Mouse (Mus musculus) heart, adult 2 months (tissue): Measurements from ENCODE around the gene Cfh. TPM values are rescaled to one million over a fixed set of nuclear protein-coding genes. Genes with fewer than 3 reads are reported as not detected.
"Not testable (repeated sequence)": the region's sequence is repeated elsewhere in the genome, so short reads cannot be mapped to it uniquely, and the experiment has no call there.

Source experiments
- DNase-seq, 2 experiments: peaks; one replicate each; pipeline ENCODE4 v3.0.0; 2021
- H3K27ac ChIP-seq: fragments of 200-600 bp; 2 replicates; pipeline ENCODE4 v1.8.1; 2022
- H3K27me3 ChIP-seq: fragments of 200-500 bp; 2 replicates; pipeline ENCODE4 v1.6.1; 2012; ENCODE audit warnings: mild to moderate bottlenecking, low read length, inconsistent platforms, mixed read lengths; ENCODE audit not compliant: control insufficient read depth, insufficient read depth
- H3K36me3 ChIP-seq: fragments of 200-500 bp; 2 replicates; pipeline ENCODE4 v1.6.1; 2012; ENCODE audit warnings: low read length, inconsistent platforms; ENCODE audit not compliant: control insufficient read depth, insufficient read depth
- H3K4me1 ChIP-seq: fragments of 200-500 bp; 2 replicates; pipeline ENCODE4 v1.6.1; 2011; ENCODE audit warnings: low read length; ENCODE audit not compliant: control insufficient read depth, insufficient read depth
- H3K4me3 ChIP-seq: fragments of 200-600 bp; 2 replicates; pipeline ENCODE4 v1.8.1; 2022
- H3K79me2 ChIP-seq: fragments of 200-500 bp; replicated peaks from 2 replicates; pipeline ENCODE4 v1.6.1; 2012; ENCODE audit warnings: mild to moderate bottlenecking, inconsistent platforms, low read length, moderate library complexity, mixed read lengths; ENCODE audit not compliant: control insufficient read depth, insufficient read depth
- H3K9ac ChIP-seq: fragments of 200-500 bp; 2 replicates; pipeline ENCODE4 v1.6.1; 2012; ENCODE audit warnings: low read depth, mild to moderate bottlenecking, control low read depth, inconsistent platforms, low read length, mixed read lengths
- CTCF ChIP-seq: fragments of 200-600 bp; IDR thresholded peaks from 2 replicates; pipeline ENCODE4 v1.8.1; 2022; ENCODE audit warnings: antibody characterized with exemption, mild to moderate bottlenecking, moderate library complexity
- EP300 ChIP-seq: fragments of 200-500 bp; IDR thresholded peaks from 2 replicates; pipeline ENCODE4 v1.6.1; 2011; ENCODE audit warnings: low read depth, low read length, control low read depth; ENCODE audit not compliant: insufficient read depth
- POLR2A ChIP-seq: fragments of 200-500 bp; IDR thresholded peaks from 2 replicates; pipeline ENCODE4 v1.6.1; 2011; ENCODE audit warnings: mild to moderate bottlenecking, low read depth, low read length, control low read depth; ENCODE audit not compliant: insufficient read depth
- WGBS: fragments of 180-500 bp; shearing (Covaris S2); methylation state at CpG from one replicate; pipeline ENCODE4 v1.1.7; 2018; 5-methylcytosine and 5-hydroxymethylcytosine counted together
- intact Hi-C: fragments of 180-260 bp; cut with DNase I; formaldehyde crosslinking; loops from one replicate; pipeline ENCODE4 v1.15.1; 2025
- long read RNA-seq: library from polyadenylated mRNA; stranded (forward); transcript quantifications from one replicate; pipeline ENCODE4 v2.0.0, GENCODE M21; 2021
- polyA plus RNA-seq: library from polyadenylated mRNA; depleted of rRNA; stranded (reverse); fragments of >200 nt; gene quantifications from 2 replicates; pipeline ENCODE4 v1.2.3, GENCODE M21; 2012; rRNA removed
- total RNA-seq, 2 experiments: library from RNA; stranded (reverse); gene quantifications; 2 replicates each; pipeline ENCODE4 v1.2.3; 2021

Cfh gene
- total RNA-seq (100 to 1,000 TPM in 1 of 2 experiments, 10 to 100 TPM in 1; 98.3 to 112 TPM), polyA plus RNA-seq (27.6 and 63.7 TPM in 2 replicates)
- long read RNA-seq, full-length matches to known transcripts: 20 of 48 reads
- long read RNA-seq, partial matches to known transcripts: 12 of 48 reads
- long read RNA-seq, other reads (novel, unspliced or antisense): 16 of 48 reads

- Histone ChIP-seq H3K4me3 (peak within 1 kb of the TSS; percentile 38), H3K27ac (peak within 1 kb of the TSS; percentile 47)
- not testable (repeated sequence) for H3K79me2 ChIP-seq, H3K36me3 ChIP-seq, H3K27me3 ChIP-seq, DNase-seq, H3K4me1 ChIP-seq, H3K9ac ChIP-seq
- intact Hi-C loops: loop anchor here (5.0 kb wide), 1 partner anchor 64 kb away; the partner anchor contains the start of gene Kcnt2
These were observed at the start of gene Cfh for GRCm38 (mm10) chr1:140183664-140184063. Cfh (minus strand) TSS chr1:140183764.

GRCm38 (mm10) chr1:140226673-140227072 is 43.1 kb upstream of the Cfh start:
- intact Hi-C loops: no loop called here
- Histone ChIP-seq H3K79me2 (no peaks in the 10 kb centered on the region), H3K9ac (no peak overlapping the region), H3K36me3 (no peaks in the 10 kb centered on the region), H3K27me3 (no peaks in the 10 kb centered on the region), H3K4me1 (no peaks in the 10 kb centered on the region; the same call in 1 of the 2 replicates), H3K27ac (no peak overlapping the region), H3K4me3 (no peak overlapping the region)
- no peak for DNase-seq
- TF ChIP-seq CTCF (no peak), POLR2A (no peak), EP300 (no peak)
- WGBS: 53% methylated on average over 8 of the region's 8 CpGs

GRCm38 (mm10) chr1:140225221-140225620 is 41.7 kb upstream of the Cfh start:
- no peak overlapping the region for H3K4me3 ChIP-seq
- no peak overlapping the region for H3K27ac ChIP-seq
- no peaks in the 10 kb centered on the region for H3K79me2 ChIP-seq
- intact Hi-C loops: no loop called here
- 64% methylated on average over 3 of the region's 3 CpGs for WGBS
- no peaks in the 10 kb centered on the region for H3K36me3 ChIP-seq
- H3K4me1 ChIP-seq: no peaks in the 10 kb centered on the region; the same call in 1 of the 2 replicates
- TF ChIP-seq POLR2A: no peak
- no peaks in the 10 kb centered on the region for H3K27me3 ChIP-seq
- no peak overlapping the region for H3K9ac ChIP-seq
- DNase-seq: no peak

- Histone ChIP-seq H3K9ac (no peak overlapping the region), H3K4me1 (no peaks in the 10 kb centered on the region), H3K27me3 (peaks cover 1% of the 10 kb centered on the region; the same call in 1 of the 2 replicates), H3K36me3 (no peaks in the 10 kb centered on the region), H3K27ac (no peak overlapping the region), H3K4me3 (no peak overlapping the region), H3K79me2 (no peaks in the 10 kb centered on the region)
- no peak for DNase-seq
- TF ChIP-seq POLR2A: no peak
- TF ChIP-seq EP300: no peak
- TF ChIP-seq CTCF: no peak
- 70% methylated on average over 2 of the region's 2 CpGs for WGBS
- intact Hi-C loops: no loop called here
These were observed 21.8 kb upstream of the Cfh start for GRCm38 (mm10) chr1:140205329-140205728.

GRCm38 (mm10) chr1:140188500-140188899 is 4.9 kb upstream of the Cfh start:
- H3K4me1 ChIP-seq, H3K9ac ChIP-seq, H3K36me3 ChIP-seq, DNase-seq, H3K27ac ChIP-seq, H3K4me3 ChIP-seq, intact Hi-C loops, H3K27me3 ChIP-seq, H3K79me2 ChIP-seq: not testable (repeated sequence)
- 85% methylated on average over 2 of the region's 2 CpGs for WGBS

GRCm38 (mm10) chr1:140183208-140183607 is 356 bp downstream of the Cfh start:
- Histone ChIP-seq H3K9ac (no peak overlapping the region), H3K79me2 (no peaks in the 10 kb centered on the region), H3K4me3 (peak overlapping the region; percentile 38), H3K36me3 (no peaks in the 10 kb centered on the region), H3K27ac (peak overlapping the region; percentile 47), H3K27me3 (no peaks in the 10 kb centered on the region), H3K4me1 (no peaks in the 10 kb centered on the region; the same call in 1 of the 2 replicates)
- TF ChIP-seq EP300: no peak
- TF ChIP-seq POLR2A: peak; percentile 92
- peak; percentile 41 to 74 for DNase-seq
- 8% methylated on average over 2 of the region's 2 CpGs for WGBS
- intact Hi-C loops: loop anchor here (5.0 kb wide), 1 partner anchor 64 kb away; the partner anchor contains the start of gene Kcnt2

GRCm38 (mm10) chr1:140180125-140180524 is 3.4 kb downstream of the Cfh start:
- 72% methylated on average over 1 of the region's 1 CpGs for WGBS
- no peak for DNase-seq
- H3K36me3 ChIP-seq: peaks cover 1% of the 10 kb centered on the region; the same call in 1 of the 2 replicates
- H3K4me1 ChIP-seq: no peaks in the 10 kb centered on the region; the same call in 1 of the 2 replicates
- no peak for TF ChIP-seq POLR2A
- TF ChIP-seq EP300: no peak
- no peak for TF ChIP-seq CTCF
- no peaks in the 10 kb centered on the region for H3K79me2 ChIP-seq
- intact Hi-C loops: loop anchor here (5.0 kb wide), 1 partner anchor 67 kb away; the partner anchor contains the start of gene Kcnt2
- no peak overlapping the region; the same call in 1 of the 2 replicates for H3K27ac ChIP-seq
- no peak overlapping the region for H3K9ac ChIP-seq
- H3K4me3 ChIP-seq: no peak overlapping the region
- H3K27me3 ChIP-seq: no peaks in the 10 kb centered on the region
